Mouse (Mus musculus) kidney, embryonic 14.5 days (tissue): ENCODE data around the gene Ank3. TPM values are rescaled to one million over a fixed set of nuclear protein-coding genes. Genes with fewer than 3 reads are reported as not detected.

Experiments
- ATAC-seq: fragments of 200-750 bp; cut with Nextera tagmentation; 2 replicates; pipeline ENCODE4 v1.8.0; 2017; ENCODE audit warnings: moderate number of reproducible peaks, mild to moderate bottlenecking, moderate TSS enrichment, moderate library complexity; ENCODE audit not compliant: low FRiP score, low TSS enrichment
- H3K27ac ChIP-seq: fragments of 300-500 bp; sonication (generic); 2 replicates; pipeline ENCODE4 v1.5.1; 2014; ENCODE audit warnings: low read depth, mild to moderate bottlenecking, low read length, moderate library complexity, mixed read lengths
- H3K27me3 ChIP-seq: fragments of 300-500 bp; sonication (generic); 2 replicates; pipeline ENCODE4 v1.6.1; 2014; ENCODE audit warnings: mild to moderate bottlenecking, low read length; ENCODE audit not compliant: control insufficient read depth, insufficient read depth
- H3K36me3 ChIP-seq: fragments of 300-500 bp; sonication (generic); 2 replicates; pipeline ENCODE4 v1.6.1; 2014; ENCODE audit warnings: low read length, mixed read lengths; ENCODE audit not compliant: control insufficient read depth, insufficient read depth
- H3K4me1 ChIP-seq: fragments of 300-500 bp; sonication (generic); 2 replicates; pipeline ENCODE4 v1.6.1; 2014; ENCODE audit warnings: low read length, mixed read lengths; ENCODE audit not compliant: control insufficient read depth, insufficient read depth
- H3K4me2 ChIP-seq: fragments of 300-500 bp; sonication (generic); replicated peaks from 2 replicates; pipeline ENCODE4 v1.6.1; 2014; ENCODE audit warnings: low read depth, mild to moderate bottlenecking, low read length
- H3K4me3 ChIP-seq: fragments of 300-500 bp; sonication (generic); 2 replicates; pipeline ENCODE4 v1.5.1; 2014; ENCODE audit warnings: mild to moderate bottlenecking, low read length
- H3K9ac ChIP-seq: fragments of 300-500 bp; sonication (generic); 2 replicates; pipeline ENCODE4 v1.6.1; 2014; ENCODE audit warnings: low read depth, mild to moderate bottlenecking, low read length, moderate library complexity
- H3K9me3 ChIP-seq: fragments of 300-500 bp; sonication (generic); 2 replicates; pipeline ENCODE4 v1.6.1; 2016; ENCODE audit warnings: low read length; ENCODE audit not compliant: control insufficient read depth
- WGBS: fragments of 180-500 bp; shearing (Covaris S2); extraction: QIAGEN DNeasy Blood & Tissue Kit; methylation state at CpG from one replicate; pipeline ENCODE4 v1.1.7; 2014; 5-methylcytosine and 5-hydroxymethylcytosine counted together
- polyA plus RNA-seq: library from polyadenylated mRNA; unstranded; fragments of >200 nt; fragmentation: Nextera tagmentation; extraction: Ambion mirVana; gene quantifications from 2 replicates; pipeline ENCODE4 v1.2.1, GENCODE M21; 2014

The Ank3 gene
- polyA plus RNA-seq, 1 experiment from 2014 or later, result 48.9 TPM

DNA sequence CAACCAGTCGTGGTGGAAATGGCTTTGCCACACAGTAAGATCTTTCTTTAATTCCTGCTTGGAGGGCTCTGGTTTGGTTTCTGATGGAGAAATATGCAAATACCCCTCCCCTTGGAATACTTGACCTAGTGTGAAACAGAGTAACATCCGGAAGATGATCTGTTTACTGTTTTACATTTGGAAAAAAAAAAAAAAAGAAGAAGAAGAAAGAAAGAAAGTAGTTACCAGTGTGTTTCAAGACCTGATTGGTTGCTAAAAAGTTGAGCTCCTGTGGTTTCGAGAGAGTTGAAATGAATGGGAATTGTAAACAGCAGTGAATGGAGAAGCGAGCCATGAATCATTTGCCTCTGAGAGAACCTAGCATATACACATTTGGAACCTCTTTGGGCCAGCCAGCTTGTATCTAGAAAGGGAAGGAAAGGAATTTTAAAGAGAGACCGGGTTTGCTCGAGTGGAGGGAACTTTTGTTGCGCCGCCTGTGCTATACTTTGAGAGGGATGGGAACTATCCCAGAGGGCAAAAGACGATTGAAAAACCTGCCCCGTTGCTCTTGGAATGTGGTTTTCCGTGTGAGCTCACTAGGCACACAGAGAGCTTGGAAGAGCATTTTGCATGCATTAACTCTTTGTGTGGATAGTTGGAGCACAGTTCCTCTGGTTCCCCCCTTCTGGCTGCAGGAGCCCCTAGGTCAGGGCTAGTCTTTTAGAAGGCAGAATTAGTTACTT lies 527.7 kb downstream of the Ank3 start:
- peak overlapping the region; percentile 90 for H3K27ac ChIP-seq
- WGBS, result 1% methylated on average over 11 of the region's 11 CpGs
- ATAC-seq, result no peak
- peak overlapping the region; percentile 63 for H3K4me2 ChIP-seq
- no peaks in the 10 kb centered on the region for H3K36me3 ChIP-seq
- no peaks in the 10 kb centered on the region for H3K9me3 ChIP-seq
- peaks cover 22% of the 10 kb centered on the region for H3K4me1 ChIP-seq
- peak overlapping the region; percentile 38 for H3K4me3 ChIP-seq
- H3K9ac ChIP-seq, result peak overlapping the region; percentile 49; the same call in 1 of the 2 replicates
- no peaks in the 10 kb centered on the region for H3K27me3 ChIP-seq

DNA sequence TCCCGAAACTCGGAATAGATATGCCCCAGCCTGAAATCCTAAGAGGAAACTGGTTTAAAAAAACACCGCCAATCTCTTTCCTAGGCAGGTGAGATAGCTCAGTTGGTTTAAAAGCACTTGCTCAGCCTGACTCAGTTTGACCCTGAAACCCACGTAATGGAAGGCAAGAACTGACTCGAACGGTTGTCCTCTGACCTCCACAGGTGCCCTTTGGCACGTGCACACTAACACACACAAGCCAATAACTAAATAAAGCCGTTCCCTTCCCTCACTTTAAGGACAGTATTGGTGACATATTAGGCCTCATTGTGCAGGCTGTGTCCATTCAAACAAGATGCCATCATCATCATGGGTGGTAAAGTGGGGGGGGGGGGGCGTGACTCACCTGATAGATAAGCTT lies 528.4 kb downstream of the Ank3 start:
- ATAC-seq, result no peak
- Histone ChIP-seq H3K9ac (peak overlapping the region; percentile 49; the same call in 1 of the 2 replicates), H3K4me2 (peak overlapping the region; percentile 63), H3K4me3 (peak overlapping the region; percentile 38), H3K9me3 (no peaks in the 10 kb centered on the region), H3K36me3 (no peaks in the 10 kb centered on the region), H3K4me1 (peaks cover 22% of the 10 kb centered on the region), H3K27me3 (no peaks in the 10 kb centered on the region), H3K27ac (peak overlapping the region; percentile 90)
- 4% methylated on average over 9 of the region's 9 CpGs for WGBS

DNA sequence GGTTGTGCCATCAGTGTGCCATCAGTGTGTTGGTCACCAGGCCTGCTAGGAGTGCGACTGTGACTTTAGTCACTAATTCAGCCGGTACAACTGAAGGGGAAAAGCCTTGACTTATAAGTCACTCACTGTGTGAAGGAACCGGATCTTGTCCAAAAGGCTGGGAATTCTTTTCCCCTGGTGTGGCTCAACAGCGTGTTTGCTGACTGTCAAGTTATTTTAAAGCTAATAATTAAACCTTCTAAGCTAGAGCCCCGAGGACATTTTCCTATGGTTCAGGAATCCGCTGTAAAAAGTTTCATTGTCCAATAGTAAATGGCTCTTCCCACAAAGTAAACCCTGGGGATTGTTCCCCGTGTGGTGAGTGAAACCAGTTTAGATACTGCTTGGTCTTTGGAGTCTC lies 529.8 kb downstream of the Ank3 start:
- peaks cover 22% of the 10 kb centered on the region for H3K4me1 ChIP-seq
- no peaks in the 10 kb centered on the region for H3K36me3 ChIP-seq
- 41% methylated on average over 7 of the region's 7 CpGs for WGBS
- H3K4me3 ChIP-seq, result no peak overlapping the region
- H3K27ac ChIP-seq, result peak overlapping the region; percentile 77
- H3K4me2 ChIP-seq, result peak overlapping the region; percentile 63; the same call in 1 of the 2 replicates
- H3K9me3 ChIP-seq, result no peaks in the 10 kb centered on the region
- H3K9ac ChIP-seq, result no peak overlapping the region
- ATAC-seq, result no peak
- H3K27me3 ChIP-seq, result no peaks in the 10 kb centered on the region

DNA sequence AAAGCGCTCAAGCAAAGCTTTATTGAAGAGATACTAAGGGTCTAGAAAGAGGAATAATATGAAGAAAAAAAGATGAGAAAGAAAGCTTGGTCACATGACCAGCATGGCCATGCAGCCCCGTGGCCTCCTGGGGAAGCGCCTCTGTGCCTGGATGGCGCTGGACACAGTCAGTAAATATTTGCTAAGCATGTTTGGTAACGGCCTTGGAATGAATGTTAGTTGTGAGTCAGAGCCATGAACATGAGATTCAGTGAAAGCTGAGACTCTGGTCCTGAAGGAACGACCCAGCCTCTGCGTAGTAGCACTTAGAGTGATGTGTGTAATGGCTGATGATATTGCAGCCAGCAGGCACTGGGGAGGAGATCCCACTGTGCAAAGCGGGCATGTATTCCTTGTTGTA lies 531.9 kb downstream of the Ank3 start:
- WGBS, result 92% methylated on average over 8 of the region's 8 CpGs
- H3K9me3 ChIP-seq, result no peaks in the 10 kb centered on the region
- no peak overlapping the region for H3K9ac ChIP-seq
- H3K4me3 ChIP-seq, result no peak overlapping the region
- no peak for ATAC-seq
- peaks cover 16% of the 10 kb centered on the region for H3K4me1 ChIP-seq
- no peaks in the 10 kb centered on the region for H3K27me3 ChIP-seq
- no peak overlapping the region for H3K4me2 ChIP-seq
- no peaks in the 10 kb centered on the region; the same call in 1 of the 2 replicates for H3K36me3 ChIP-seq
- no peak overlapping the region for H3K27ac ChIP-seq

DNA sequence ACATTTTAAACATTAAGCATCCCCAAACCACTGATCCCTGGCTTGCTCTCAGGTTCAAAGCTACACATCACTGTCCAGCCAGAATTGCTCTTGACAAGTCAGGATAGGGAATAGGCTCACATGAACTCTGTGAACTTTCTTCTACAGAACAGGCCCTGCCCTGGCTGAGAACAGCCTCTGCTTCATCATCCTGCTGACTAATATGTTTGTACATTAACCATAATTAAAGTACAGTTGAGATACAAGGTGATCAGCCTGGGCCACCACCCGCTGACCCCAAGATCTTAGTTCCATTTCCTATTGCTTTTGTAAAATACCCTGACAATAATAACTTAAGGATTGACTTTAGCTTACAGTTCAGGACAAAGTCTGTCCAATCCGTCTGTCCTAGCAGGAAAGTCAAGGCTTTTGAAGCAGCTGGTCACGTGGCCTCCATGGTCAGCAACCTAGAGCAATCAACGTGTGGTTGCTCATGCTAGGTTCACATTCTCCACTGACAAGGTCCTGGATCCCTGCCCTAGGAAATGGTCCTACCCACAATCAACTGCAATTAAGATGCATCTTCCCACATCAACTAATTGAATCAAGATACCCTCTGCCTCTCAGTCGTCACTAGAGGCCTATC lies 538.0 kb downstream of the Ank3 start:
- 94% methylated on average over 5 of the region's 5 CpGs for WGBS

DNA sequence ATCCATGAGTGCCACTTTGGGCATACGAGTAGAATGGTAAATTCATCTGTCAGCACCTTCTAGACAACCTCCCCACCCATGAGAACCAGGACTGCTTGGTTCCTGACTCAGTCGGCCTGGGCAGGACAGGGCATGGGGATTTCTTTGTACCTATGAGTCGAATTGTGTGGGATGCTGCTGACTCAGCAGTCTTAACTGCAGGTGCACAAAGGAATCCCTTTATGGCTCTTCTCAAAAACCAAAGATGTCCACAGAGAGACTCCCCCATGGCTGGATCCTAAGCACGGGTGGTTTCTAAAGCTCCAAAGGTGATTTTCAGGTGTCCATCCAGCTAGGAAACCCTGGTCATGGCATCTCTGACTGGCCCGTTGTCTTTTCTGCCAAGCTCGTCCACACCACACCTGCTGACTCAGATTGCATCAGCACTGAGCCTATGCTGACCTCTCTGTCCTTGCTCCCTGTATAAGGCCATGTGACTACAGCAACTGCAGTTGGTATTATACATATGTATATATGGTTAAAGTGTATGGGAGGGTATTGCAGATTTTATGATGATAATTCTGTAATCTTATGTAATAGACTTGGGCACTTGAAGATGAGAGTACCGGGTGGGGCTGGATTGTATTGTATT lies 538.8 kb downstream of the Ank3 start:
- no peak for ATAC-seq

More for the DNA sequence above, 538.0 kb downstream of the Ank3 start:
- Histone ChIP-seq H3K27me3 (no peaks in the 10 kb centered on the region), H3K4me1 (no peaks in the 10 kb centered on the region), H3K4me2 (no peak overlapping the region), H3K36me3 (peaks cover 10% of the 10 kb centered on the region; the same call in 1 of the 2 replicates), H3K9ac (no peak overlapping the region), H3K4me3 (no peak overlapping the region), H3K9me3 (0 out of 2 replicates have a peak, but pooled peaks cover 5% of the 10 kb centered on the region), H3K27ac (no peak overlapping the region)
- ATAC-seq, result no peak

DNA sequence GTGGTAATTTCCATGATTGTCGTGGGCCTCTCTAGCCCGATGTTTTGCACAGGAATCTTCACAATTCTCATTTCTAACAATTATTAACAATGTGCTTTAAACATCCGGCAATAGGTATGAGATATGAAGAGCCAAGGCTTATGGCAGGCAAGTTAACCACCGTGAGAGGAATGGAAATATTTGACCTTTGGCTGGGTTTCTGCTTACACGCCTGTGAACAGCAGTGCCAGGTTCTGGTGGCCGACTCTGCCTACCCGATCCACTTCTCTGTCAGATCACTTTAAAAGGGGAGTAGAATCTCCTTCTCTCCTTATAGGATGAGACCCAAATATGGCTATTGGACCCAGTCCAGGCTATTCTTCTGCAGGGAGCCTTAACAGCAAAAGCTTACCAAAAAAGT lies 540.6 kb downstream of the Ank3 start:
- ATAC-seq, result no peak
- Histone ChIP-seq H3K27me3 (no peaks in the 10 kb centered on the region), H3K9me3 (0 out of 2 replicates have a peak, but pooled peaks cover 5% of the 10 kb centered on the region), H3K36me3 (peaks cover 10% of the 10 kb centered on the region; the same call in 1 of the 2 replicates), H3K27ac (no peak overlapping the region), H3K4me3 (no peak overlapping the region), H3K9ac (no peak overlapping the region), H3K4me2 (no peak overlapping the region), H3K4me1 (no peaks in the 10 kb centered on the region)
- WGBS, result 86% methylated on average over 7 of the region's 7 CpGs

More for the DNA sequence above, 538.8 kb downstream of the Ank3 start:
- Histone ChIP-seq H3K27me3 (no peaks in the 10 kb centered on the region), H3K9ac (no peak overlapping the region), H3K4me2 (no peak overlapping the region), H3K4me1 (no peaks in the 10 kb centered on the region), H3K36me3 (peaks cover 10% of the 10 kb centered on the region; the same call in 1 of the 2 replicates), H3K27ac (no peak overlapping the region), H3K9me3 (0 out of 2 replicates have a peak, but pooled peaks cover 5% of the 10 kb centered on the region), H3K4me3 (no peak overlapping the region)
- 90% methylated on average over 7 of the region's 7 CpGs for WGBS

DNA sequence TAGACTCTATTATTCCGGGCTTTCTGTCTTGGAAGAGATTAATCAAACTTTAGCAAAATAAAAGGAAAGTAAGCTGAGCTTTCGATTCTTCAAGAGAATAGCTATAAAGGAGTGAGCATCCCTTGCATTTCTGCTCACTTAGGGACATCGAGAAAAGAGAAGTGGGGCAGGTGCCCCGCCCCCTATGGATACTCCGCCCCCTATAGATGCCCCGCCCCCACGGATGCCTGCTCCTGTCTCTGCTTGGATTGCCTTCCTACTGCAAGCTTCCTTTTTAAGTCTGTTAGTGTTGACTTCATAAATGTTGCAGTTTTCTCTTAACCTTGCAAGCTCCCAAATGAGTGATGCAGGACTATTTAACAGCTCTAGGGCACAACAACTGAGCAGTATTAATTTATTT lies 541.4 kb downstream of the Ank3 start:
- H3K4me2 ChIP-seq, result no peak overlapping the region
- H3K27me3 ChIP-seq, result no peaks in the 10 kb centered on the region
- no peak overlapping the region for H3K27ac ChIP-seq
- no peak overlapping the region for H3K4me3 ChIP-seq
- ATAC-seq, result no peak
- peaks cover 10% of the 10 kb centered on the region; the same call in 1 of the 2 replicates for H3K36me3 ChIP-seq
- 67% methylated on average over 7 of the region's 7 CpGs for WGBS
- no peak overlapping the region for H3K9ac ChIP-seq
- 0 out of 2 replicates have a peak, but pooled peaks cover 5% of the 10 kb centered on the region for H3K9me3 ChIP-seq
- no peaks in the 10 kb centered on the region for H3K4me1 ChIP-seq
